Mouse (Mus musculus) CH12.LX (cell line): ENCODE measurements around the gene Sipa1l2.

ENCODE experiments used
- CTCF ChIP-seq, 2 experiments: IDR thresholded peaks in 1 of 2; conservative IDR thresholded peaks in 1 of 2; 2 replicates each; pipeline ENCODE4 v1.5.1; 2011 to 2012; ENCODE audit warnings: low read depth in 2 of 2, low read length in 2 of 2, improper control_type of control experiment in 1 of 2, inconsistent platforms in 1 of 2, mild to moderate bottlenecking in 1 of 2, moderate library complexity in 1 of 2
- E2F4 ChIP-seq: IDR thresholded peaks from 2 replicates; pipeline ENCODE4 v1.6.1; 2011; ENCODE audit warnings: low read depth, low read length, improper control_type of control experiment; ENCODE audit not compliant: insufficient replicate concordance
- MAZ ChIP-seq: IDR thresholded peaks from 2 replicates; pipeline ENCODE4 v1.6.1; 2012; ENCODE audit warnings: low read depth, mild to moderate bottlenecking, inconsistent platforms, low read length, improper control_type of control experiment, moderate library complexity
- POLR2A ChIP-seq: IDR thresholded peaks from 2 replicates; pipeline ENCODE4 v1.6.1; 2011; ENCODE audit warnings: low read depth, mild to moderate bottlenecking, improper control_type of control experiment, low read length
- POLR2AphosphoS2 ChIP-seq: IDR thresholded peaks from 2 replicates; pipeline ENCODE4 v1.6.1; 2011; ENCODE audit warnings: low read depth, low read length, improper control_type of control experiment
- UBTF ChIP-seq: IDR thresholded peaks from 2 replicates; pipeline ENCODE4 v1.6.1; 2012; ENCODE audit warnings: low read depth, mild to moderate bottlenecking, inconsistent platforms, low read length, improper control_type of control experiment, moderate library complexity

DNA sequence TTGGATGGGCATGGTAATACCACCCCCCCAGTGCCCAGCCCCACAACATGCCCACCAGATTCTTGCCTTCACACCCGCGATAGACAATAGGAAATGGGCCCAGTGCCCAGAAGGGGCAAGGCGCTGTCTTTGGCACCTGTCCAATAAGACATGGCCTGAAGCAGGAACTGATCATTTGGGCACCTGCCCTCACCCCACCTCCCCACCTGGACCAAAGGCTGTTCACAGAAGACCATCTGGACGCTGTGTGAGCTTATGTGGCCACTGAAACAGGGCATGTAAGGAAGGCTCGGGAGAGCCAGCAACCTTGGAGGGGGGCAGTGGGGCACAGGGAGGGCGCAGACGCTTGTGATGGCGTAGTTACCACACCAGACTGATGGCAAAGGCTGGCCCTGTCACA, 174.6 kb downstream of the Sipa1l2 start:
- TF ChIP-seq POLR2AphosphoS2: no peak
- no peak for TF ChIP-seq POLR2A
- TF ChIP-seq E2F4: no peak
- TF ChIP-seq UBTF: no peak
- TF ChIP-seq CTCF (conservative IDR thresholded peaks at IDR 0.05 in 1 of 2, IDR thresholded peaks at IDR 0.05 in 1 of 2; ENCODE audit: low read depth in 2 of 2, low read length in 2 of 2): no peak
- TF ChIP-seq MAZ: no peak
